Mouse (Mus musculus): ENCODE measurements around the gene Hdac9.

DNA sequence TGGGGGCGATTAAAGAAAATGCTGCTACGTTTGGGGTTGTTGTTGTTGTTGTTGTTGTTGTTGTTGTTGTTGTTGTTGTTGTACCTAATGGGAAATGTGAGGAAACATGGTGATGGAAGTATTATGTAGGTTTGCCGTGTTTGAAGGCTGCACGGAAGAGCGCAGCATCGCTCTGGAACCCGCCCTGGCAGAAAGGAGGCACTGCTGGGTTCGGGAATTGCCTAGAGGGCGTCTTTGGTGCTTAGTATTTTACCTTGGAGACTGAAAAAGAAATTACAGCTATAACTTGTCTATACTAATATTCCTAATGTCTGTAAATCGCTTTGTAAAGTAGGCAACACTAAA lies 9.4 kb downstream of the Hdac9 start:
- TF ChIP-seq MEF2A (IDR thresholded peaks at IDR 0.05; ENCODE audit: extremely low read depth, insufficient replicate concordance, low read depth, low read length, poor library complexity, severe bottlenecking) (no peak), KAT2A (conservative IDR thresholded peaks at IDR 0.05; ENCODE audit: low read depth, low read length) (no peak), CHD2 (IDR thresholded peaks at IDR 0.05; ENCODE audit: low read length) (no peak), CTCF (IDR thresholded peaks at IDR 0.05 in 2 of 3, conservative IDR thresholded peaks at IDR 0.05 in 1 of 3; ENCODE audit: control insufficient read depth in 1 of 3, insufficient read depth in 1 of 3, low read depth in 2 of 3, low read length in 3 of 3, poor library complexity in 1 of 3, severe bottlenecking in 1 of 3) (no peak), SIN3A (IDR thresholded peaks at IDR 0.05; ENCODE audit: low read length) (no peak), USF1 (IDR thresholded peaks at IDR 0.05; ENCODE audit: low read depth, low read length) (no peak), POLR2A (IDR thresholded peaks at IDR 0.05; ENCODE audit: control insufficient read depth in 1 of 2, insufficient read depth in 1 of 2, low read depth in 1 of 2, low read length in 2 of 2, poor library complexity in 1 of 2) (no peak), USF2 (IDR thresholded peaks at IDR 0.05; ENCODE audit: borderline replicate concordance in 1 of 2, insufficient read depth in 1 of 2, low read depth in 1 of 2, low read length in 2 of 2) (no peak), HCFC1 (IDR thresholded peaks at IDR 0.05; ENCODE audit: low read depth, low read length) (no peak), EP300 (IDR thresholded peaks at IDR 0.05; ENCODE audit: low read depth in 1 of 2, low read length in 2 of 2) (no peak), ZNF384 (IDR thresholded peaks at IDR 0.05; ENCODE audit: low read depth, low read length) (no peak)
